Mouse (Mus musculus) limb, embryonic 14.5 days (tissue): ENCODE measurements around the gene Zdhhc17. TPM values are rescaled to one million over a fixed set of nuclear protein-coding genes. Genes with fewer than 3 reads are reported as not detected.

Experiments used
- ATAC-seq: fragments of 200-750 bp; cut with Nextera tagmentation; 2 replicates; pipeline ENCODE4 v1.8.0; 2017; ENCODE audit warnings: low read depth, moderate number of reproducible peaks, moderate TSS enrichment; ENCODE audit not compliant: low FRiP score
- DNase-seq: peaks from one replicate; pipeline ENCODE4 v3.0.0-alpha.2; 2015; ENCODE audit warnings: low spot score
- H3K27ac ChIP-seq: fragments of 300-500 bp; sonication (generic); replicated peaks from 2 replicates; pipeline ENCODE4 v1.5.1; 2014; ENCODE audit warnings: low read depth, mild to moderate bottlenecking, low read length, moderate library complexity, mixed read lengths
- H3K27me3 ChIP-seq: fragments of 300-500 bp; sonication (generic); 2 replicates; pipeline ENCODE4 v1.6.1; 2014; ENCODE audit warnings: low read length, mixed read lengths; ENCODE audit not compliant: control insufficient read depth, insufficient read depth
- H3K36me3 ChIP-seq: fragments of 300-500 bp; sonication (generic); 2 replicates; pipeline ENCODE4 v1.6.1; 2014; ENCODE audit warnings: mild to moderate bottlenecking, low read length, moderate library complexity, mixed read lengths; ENCODE audit not compliant: control insufficient read depth, insufficient read depth
- H3K4me1 ChIP-seq: fragments of 300-500 bp; sonication (generic); 2 replicates; pipeline ENCODE4 v1.6.1; 2014; ENCODE audit warnings: antibody characterized with exemption, low read length, mixed read lengths; ENCODE audit not compliant: control insufficient read depth, insufficient read depth
- H3K4me2 ChIP-seq: fragments of 300-500 bp; sonication (generic); replicated peaks from 2 replicates; pipeline ENCODE4 v1.6.1; 2014; ENCODE audit warnings: low read depth, mild to moderate bottlenecking, low read length, moderate library complexity; ENCODE audit not compliant: severe bottlenecking
- H3K4me3 ChIP-seq: fragments of 300-500 bp; sonication (generic); replicated peaks from 2 replicates; pipeline ENCODE4 v1.5.1; 2014; ENCODE audit warnings: low read length
- H3K9ac ChIP-seq: fragments of 300-500 bp; sonication (generic); 2 replicates; pipeline ENCODE4 v1.6.1; 2014; ENCODE audit warnings: mild to moderate bottlenecking, low read depth, low read length, moderate library complexity; ENCODE audit not compliant: severe bottlenecking
- H3K9me3 ChIP-seq: fragments of 300-500 bp; sonication (generic); 2 replicates; pipeline ENCODE4 v1.6.1; 2016; ENCODE audit warnings: low read length; ENCODE audit not compliant: control insufficient read depth
- POLR2A ChIP-seq: fragments of 200-500 bp; IDR thresholded peaks from 2 replicates; pipeline ENCODE4 v1.8.0; 2012; ENCODE audit warnings: inconsistent platforms, mild to moderate bottlenecking, moderate library complexity, borderline replicate concordance; ENCODE audit not compliant: insufficient read depth, insufficient read length; ENCODE audit errors: extremely low read depth
- WGBS: fragments of 180-500 bp; shearing (Covaris S2); extraction: QIAGEN DNeasy Blood & Tissue Kit; methylation state at CpG from one replicate; pipeline ENCODE4 v1.1.7; 2014; 5-methylcytosine and 5-hydroxymethylcytosine counted together
- polyA plus RNA-seq, 2 experiments: library from polyadenylated mRNA; depleted of rRNA in 1 of 2; stranded (reverse) in 1 of 2; unstranded in 1 of 2; fragments of >200 nt; fragmentation: Nextera tagmentation in 1 of 2; extraction: Ambion mirVana in 1 of 2; gene quantifications; 2 replicates each; pipeline versions ENCODE4 v1.2.1 to v1.2.3; 2012 to 2014

Zdhhc17 gene
- polyA plus RNA-seq, 2 experiments = 25.0 to 41.8 TPM

- no peak for DNase-seq
- no peak overlapping the region for H3K9ac ChIP-seq
- 91% methylated on average over 8 of the region's 8 CpGs for WGBS
These were observed 50.2 kb downstream of the Zdhhc17 start for GRCm38 (mm10) chr10:110959781-110960180.

GRCm38 (mm10) chr10:110958879-110959278, 51.1 kb downstream of the Zdhhc17 start:
- WGBS = 94% methylated on average over 6 of the region's 6 CpGs
- H3K36me3 ChIP-seq = peaks cover 43% of the 10 kb centered on the region
- no peak for ATAC-seq
- no peak overlapping the region for H3K27ac ChIP-seq
- H3K4me3 ChIP-seq = no peak overlapping the region
- no peaks in the 10 kb centered on the region for H3K9me3 ChIP-seq
- no peak overlapping the region for H3K9ac ChIP-seq
- DNase-seq = no peak
- H3K27me3 ChIP-seq = no peaks in the 10 kb centered on the region
- no peak for TF ChIP-seq POLR2A
- no peak overlapping the region for H3K4me2 ChIP-seq
- no peaks in the 10 kb centered on the region for H3K4me1 ChIP-seq

More at GRCm38 (mm10) chr10:110959781-110960180, 50.2 kb downstream of the Zdhhc17 start:
- Histone ChIP-seq H3K4me1 (no peaks in the 10 kb centered on the region), H3K36me3 (peaks cover 41% of the 10 kb centered on the region), H3K4me3 (no peak overlapping the region), H3K27ac (no peak overlapping the region), H3K27me3 (no peaks in the 10 kb centered on the region), H3K4me2 (no peak overlapping the region), H3K9me3 (no peaks in the 10 kb centered on the region)
- ATAC-seq = no peak
- no peak for TF ChIP-seq POLR2A

- WGBS = 68% methylated on average over 9 of the region's 9 CpGs
- Histone ChIP-seq H3K27ac (0 out of 2 replicates have a peak overlapping the region, but pooled peaks have one; percentile 10), H3K9me3 (no peaks in the 10 kb centered on the region), H3K4me2 (no peak overlapping the region), H3K27me3 (no peaks in the 10 kb centered on the region), H3K9ac (no peak overlapping the region), H3K36me3 (peaks cover 42% of the 10 kb centered on the region), H3K4me3 (no peak overlapping the region), H3K4me1 (peaks cover 4% of the 10 kb centered on the region; the same call in 1 of the 2 replicates)
- ATAC-seq = peak; percentile 83
- TF ChIP-seq POLR2A = no peak
- peak; percentile 85 for DNase-seq
These were observed 56.9 kb downstream of the Zdhhc17 start for GRCm38 (mm10) chr10:110952937-110953451.

GRCm38 (mm10) chr10:110952271-110952670, 57.7 kb downstream of the Zdhhc17 start:
- Histone ChIP-seq H3K27ac (no peak overlapping the region), H3K4me1 (peaks cover 4% of the 10 kb centered on the region; the same call in 1 of the 2 replicates), H3K4me3 (no peak overlapping the region), H3K4me2 (no peak overlapping the region), H3K9me3 (no peaks in the 10 kb centered on the region), H3K36me3 (peaks cover 36% of the 10 kb centered on the region), H3K9ac (no peak overlapping the region), H3K27me3 (no peaks in the 10 kb centered on the region)
- TF ChIP-seq POLR2A = no peak
- ATAC-seq (no peak), DNase-seq (no peak)
- 74% methylated on average over 8 of the region's 8 CpGs for WGBS

GRCm38 (mm10) chr10:110951748-110952147, 58.2 kb downstream of the Zdhhc17 start:
- ATAC-seq (no peak), DNase-seq (no peak)
- Histone ChIP-seq H3K4me3 (no peak overlapping the region), H3K4me1 (peaks cover 4% of the 10 kb centered on the region; the same call in 1 of the 2 replicates), H3K9me3 (no peaks in the 10 kb centered on the region), H3K9ac (no peak overlapping the region), H3K27ac (no peak overlapping the region), H3K4me2 (no peak overlapping the region), H3K36me3 (peaks cover 33% of the 10 kb centered on the region), H3K27me3 (no peaks in the 10 kb centered on the region)
- 89% methylated on average over 4 of the region's 4 CpGs for WGBS
- TF ChIP-seq POLR2A = no peak
